Mouse (Mus musculus) heart, embryonic 12.5 days (tissue): Measurements from ENCODE around the gene Bckdk. TPM values are rescaled to one million over a fixed set of nuclear protein-coding genes. Genes with fewer than 3 reads are reported as not detected.

Source experiments
- ATAC-seq: fragments of 200-750 bp; cut with Nextera tagmentation; 2 replicates; pipeline ENCODE4 v1.8.0; 2017; ENCODE audit warnings: moderate TSS enrichment, moderate library complexity; ENCODE audit not compliant: insufficient number of reproducible peaks, low FRiP score
- H3K27ac ChIP-seq: fragments of 300-500 bp; sonication (generic); 2 replicates; pipeline ENCODE4 v1.5.1; 2016; ENCODE audit warnings: mild to moderate bottlenecking, moderate library complexity; ENCODE audit not compliant: poor library complexity, severe bottlenecking
- H3K27me3 ChIP-seq: fragments of 300-500 bp; sonication (generic); replicated peaks from 2 replicates; pipeline ENCODE4 v1.6.1; 2016; ENCODE audit warnings: mild to moderate bottlenecking, moderate library complexity
- H3K36me3 ChIP-seq: fragments of 300-500 bp; sonication (generic); 2 replicates; pipeline ENCODE4 v1.6.1; 2016; ENCODE audit warnings: mild to moderate bottlenecking, moderate library complexity
- H3K4me1 ChIP-seq: fragments of 300-500 bp; sonication (generic); replicated peaks from 2 replicates; pipeline ENCODE4 v1.6.1; 2016; ENCODE audit warnings: mild to moderate bottlenecking
- H3K4me2 ChIP-seq: fragments of 300-500 bp; sonication (generic); 2 replicates; pipeline ENCODE4 v1.6.1; 2016; ENCODE audit warnings: mild to moderate bottlenecking, moderate library complexity
- H3K4me3 ChIP-seq: fragments of 300-500 bp; sonication (generic); 2 replicates; pipeline ENCODE4 v1.5.1; 2016; ENCODE audit warnings: mild to moderate bottlenecking
- H3K9ac ChIP-seq: fragments of 300-500 bp; sonication (generic); 2 replicates; pipeline ENCODE4 v1.6.1; 2016; ENCODE audit warnings: mild to moderate bottlenecking, moderate library complexity
- H3K9me3 ChIP-seq: fragments of 300-500 bp; sonication (generic); replicated peaks from 2 replicates; pipeline ENCODE4 v1.6.1; 2016; ENCODE audit warnings: mild to moderate bottlenecking, moderate library complexity
- WGBS: fragments of 180-500 bp; shearing (Covaris S2); methylation state at CpG from one replicate; pipeline ENCODE4 v1.1.7; 2016; 5-methylcytosine and 5-hydroxymethylcytosine counted together
- polyA plus RNA-seq: library from polyadenylated mRNA; unstranded; fragments of >200 nt; fragmentation: Nextera tagmentation; extraction: Ambion mirVana; gene quantifications from 2 replicates; pipeline ENCODE4 v1.2.1, GENCODE M21; 2016

Gene Bckdk
- polyA plus RNA-seq, 1 experiment from 2014 or later: 129 TPM

DNA sequence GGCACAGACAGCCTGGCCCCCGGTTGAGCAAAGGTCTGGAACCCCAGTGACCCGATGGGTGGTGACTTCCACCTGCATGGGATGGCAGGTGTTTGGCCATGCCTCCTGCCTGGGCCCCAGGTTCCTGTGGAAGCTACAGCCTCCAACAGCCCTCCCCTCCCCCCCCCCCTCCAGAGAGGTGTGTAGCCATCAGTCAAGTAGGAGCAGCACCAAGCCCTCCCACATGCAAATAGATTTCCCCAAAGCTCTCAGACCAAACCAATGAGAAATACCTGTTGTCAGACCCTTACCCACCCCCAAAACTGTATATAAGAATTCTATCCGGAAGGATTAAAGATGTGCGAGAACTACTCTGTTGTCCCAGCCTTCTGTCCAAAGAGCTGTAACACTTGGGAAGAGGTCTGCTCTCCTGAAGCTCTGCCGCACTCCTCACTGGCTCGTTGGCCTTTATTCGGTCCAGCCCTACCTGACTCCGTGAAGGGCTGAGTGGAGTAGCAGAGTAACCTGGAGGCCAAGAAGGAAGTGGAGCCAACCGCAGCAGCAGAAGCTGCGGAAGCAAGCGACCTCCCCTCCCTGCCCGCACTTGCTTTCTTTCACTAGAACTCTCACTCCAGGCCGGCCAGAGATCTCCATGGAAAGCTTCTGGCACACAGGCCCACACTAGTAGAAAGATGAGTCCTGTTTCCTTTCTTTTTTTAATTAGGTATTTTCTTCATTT, 49.1 kb downstream of the Bckdk start:
- Histone ChIP-seq H3K27me3 (peaks cover 6% of the 10 kb centered on the region; the same call in 1 of the 2 replicates), H3K4me1 (no peaks in the 10 kb centered on the region), H3K27ac (no peak overlapping the region), H3K4me3 (no peak overlapping the region), H3K36me3 (no peaks in the 10 kb centered on the region), H3K9ac (no peak overlapping the region), H3K4me2 (no peak overlapping the region), H3K9me3 (no peaks in the 10 kb centered on the region)
- no peak for ATAC-seq
- 27% methylated on average over 13 of the region's 13 CpGs for WGBS

GRCm38 (mm10) chr7:127959364-127959763, 55.5 kb downstream of the Bckdk start:
- H3K4me3 ChIP-seq: no peak overlapping the region
- no peak overlapping the region for H3K4me2 ChIP-seq
- H3K27ac ChIP-seq: no peak overlapping the region
- no peaks in the 10 kb centered on the region for H3K36me3 ChIP-seq
- 54% methylated on average over 5 of the region's 5 CpGs for WGBS
- 0 out of 2 replicates have a peak, but pooled peaks cover 3% of the 10 kb centered on the region for H3K27me3 ChIP-seq
- ATAC-seq: no peak
- H3K4me1 ChIP-seq: no peaks in the 10 kb centered on the region
- 0 out of 2 replicates have a peak, but pooled peaks cover 5% of the 10 kb centered on the region for H3K9me3 ChIP-seq
- no peak overlapping the region for H3K9ac ChIP-seq

Other genes starting within 250 kb of the Bckdk start
- 43.3 and 49.5 TPM in 2 replicates for gene Bcl7c, start 195.1 kb upstream of the Bckdk start, polyA plus RNA-seq
- 4.3 and 5.1 TPM in 2 replicates for gene Ctf1, start 191.3 kb upstream of the Bckdk start, polyA plus RNA-seq
- gene Ctf2, start 171.9 kb upstream of the Bckdk start, polyA plus RNA-seq: 0.10 TPM in 1 of 2 replicates, not detected in the other
- gene Fbxl19, start 159.5 kb upstream of the Bckdk start, polyA plus RNA-seq: 3.4 and 3.7 TPM in 2 replicates
- 13.3 and 14.6 TPM in 2 replicates for gene Orai3, start 134.3 kb upstream of the Bckdk start, polyA plus RNA-seq
- gene Setd1a, start 127.4 kb upstream of the Bckdk start, polyA plus RNA-seq: 12.1 and 14.6 TPM in 2 replicates
- gene Gm49388, start 118.5 kb upstream of the Bckdk start, polyA plus RNA-seq: not detected in 2 replicates
- gene Hsd3b7, start 103.5 kb upstream of the Bckdk start, polyA plus RNA-seq: 19.0 and 21.1 TPM in 2 replicates
- 44.7 and 47.4 TPM in 2 replicates for gene Stx4a, start 79.8 kb upstream of the Bckdk start, polyA plus RNA-seq
- gene Stx1b, start 79.5 kb upstream of the Bckdk start, polyA plus RNA-seq: 1.5 and 2.2 TPM in 2 replicates
- gene Zfp646, start 27.9 kb upstream of the Bckdk start, polyA plus RNA-seq: 11.5 and 12.9 TPM in 2 replicates
- 11.4 and 13.0 TPM in 2 replicates for gene Zfp668, start 27.3 kb upstream of the Bckdk start, polyA plus RNA-seq
- gene Prss53, start 13.1 kb upstream of the Bckdk start, polyA plus RNA-seq: 1.5 and 1.7 TPM in 2 replicates
- not detected in 2 replicates for gene Gm21974, start 8.6 kb upstream of the Bckdk start, polyA plus RNA-seq
- 86.6 and 106 TPM in 2 replicates for gene Vkorc1, start 8.5 kb upstream of the Bckdk start, polyA plus RNA-seq
- 27.5 and 29.0 TPM in 2 replicates for gene Kat8, start 8.4 kb downstream of the Bckdk start, polyA plus RNA-seq
- gene Prss8, start 26.0 kb downstream of the Bckdk start, polyA plus RNA-seq: 0.59 and 0.96 TPM in 2 replicates
- 8.3 and 10.0 TPM in 2 replicates for gene Prss36, start 42.6 kb downstream of the Bckdk start, polyA plus RNA-seq
- 331 and 335 TPM in 2 replicates for gene Fus, start 63.4 kb downstream of the Bckdk start, polyA plus RNA-seq
- gene Pycard, start 89.8 kb downstream of the Bckdk start, polyA plus RNA-seq: 28.3 and 31.1 TPM in 2 replicates
- gene Trim72, start 99.9 kb downstream of the Bckdk start, polyA plus RNA-seq: 0.86 and 1.2 TPM in 2 replicates
- gene Itgam, start 158.6 kb downstream of the Bckdk start, polyA plus RNA-seq: 0.39 and 0.55 TPM in 2 replicates
- gene Gm49368, start 158.6 kb downstream of the Bckdk start, polyA plus RNA-seq: not detected in 2 replicates
- 0.04 and 0.19 TPM in 2 replicates for gene Itgax, start 225.5 kb downstream of the Bckdk start, polyA plus RNA-seq